Mouse (Mus musculus) forebrain, postnatal 0 days (tissue): ENCODE data around the gene Dpep1. TPM values are rescaled to one million over a fixed set of nuclear protein-coding genes. Genes with fewer than 3 reads are reported as not detected.

Experiments
- ATAC-seq: fragments of 200-750 bp; cut with Nextera tagmentation; 2 replicates; pipeline ENCODE4 v1.8.0; 2017; ENCODE audit warnings: mild to moderate bottlenecking, moderate library complexity
- DNase-seq: peaks from one replicate; pipeline ENCODE4 v3.0.0-alpha.2; 2015
- H3K27ac ChIP-seq: fragments of 300-500 bp; sonication (generic); 2 replicates; pipeline ENCODE4 v1.5.1; 2014; ENCODE audit warnings: low read depth, mild to moderate bottlenecking, antibody characterized with exemption, low read length, moderate library complexity, mixed read lengths
- H3K27me3 ChIP-seq: fragments of 300-500 bp; sonication (generic); 2 replicates; pipeline ENCODE4 v1.6.1; 2014; ENCODE audit warnings: mild to moderate bottlenecking, low read length, mixed read lengths; ENCODE audit not compliant: insufficient read depth
- H3K36me3 ChIP-seq: fragments of 300-500 bp; sonication (generic); 2 replicates; pipeline ENCODE4 v1.6.1; 2014; ENCODE audit warnings: mild to moderate bottlenecking, moderate library complexity; ENCODE audit not compliant: insufficient read depth
- H3K4me1 ChIP-seq: fragments of 300-500 bp; sonication (generic); 2 replicates; pipeline ENCODE4 v1.6.1; 2014; ENCODE audit warnings: antibody characterized with exemption; ENCODE audit not compliant: insufficient read depth
- H3K4me2 ChIP-seq: fragments of 300-500 bp; sonication (generic); 2 replicates; pipeline ENCODE4 v1.6.1; 2014; ENCODE audit warnings: low read depth, mild to moderate bottlenecking, moderate library complexity
- H3K4me3 ChIP-seq: fragments of 300-500 bp; sonication (generic); 2 replicates; pipeline ENCODE4 v1.5.1; 2014; ENCODE audit warnings: low read depth, low read length, mixed read lengths
- H3K9ac ChIP-seq: fragments of 300-500 bp; sonication (generic); 2 replicates; pipeline ENCODE4 v1.6.1; 2014; ENCODE audit warnings: mild to moderate bottlenecking
- H3K9me3 ChIP-seq: fragments of 300-500 bp; sonication (generic); 2 replicates; pipeline ENCODE4 v1.6.1; 2016; ENCODE audit warnings: low read length
- CTCF ChIP-seq: sonication (generic); IDR thresholded peaks from 2 replicates; pipeline ENCODE4 v1.5.1; 2016; ENCODE audit warnings: antibody characterized with exemption, control low read depth, low read depth
- WGBS: fragments of 180-500 bp; shearing (Covaris S2); extraction: QIAGEN DNeasy Blood & Tissue Kit; methylation state at CpG from one replicate; pipeline ENCODE4 v1.1.7; 2014; 5-methylcytosine and 5-hydroxymethylcytosine counted together
- polyA plus RNA-seq: library from polyadenylated mRNA; unstranded; fragments of >200 nt; fragmentation: Nextera tagmentation; extraction: Ambion mirVana; gene quantifications from 2 replicates; pipeline ENCODE4 v1.2.1, GENCODE M21; 2015
- total RNA-seq: library from RNA; depleted of rRNA; stranded (reverse); fragments of >200 nt; gene quantifications from 2 replicates; pipeline ENCODE4 v1.2.3, GENCODE M21; 2014

The Dpep1 gene
- total and polyA plus RNA-seq, 2 experiments from 2014 or later, result 0.46 to 0.57 TPM

DNA sequence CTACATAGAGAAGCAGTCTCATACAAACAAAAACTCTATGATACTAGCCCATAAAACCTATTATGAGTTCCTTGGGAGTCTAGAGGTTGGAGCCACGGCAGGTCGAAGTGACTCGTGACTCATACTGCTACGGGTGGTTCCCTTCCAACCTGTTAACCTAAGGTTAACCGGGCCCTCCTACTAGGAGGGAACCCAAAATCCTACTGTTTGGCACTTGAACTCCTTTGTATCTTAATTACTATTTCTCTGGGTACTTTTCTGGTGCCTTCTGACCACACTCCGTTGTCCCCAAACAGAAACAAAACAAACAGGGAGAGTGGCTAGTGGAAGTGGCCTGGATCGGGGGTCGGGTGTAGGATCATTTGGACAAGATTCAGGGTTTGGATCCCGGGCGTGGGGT is 25.8 kb downstream of the Dpep1 start:
- TF ChIP-seq CTCF, result no peak

DNA sequence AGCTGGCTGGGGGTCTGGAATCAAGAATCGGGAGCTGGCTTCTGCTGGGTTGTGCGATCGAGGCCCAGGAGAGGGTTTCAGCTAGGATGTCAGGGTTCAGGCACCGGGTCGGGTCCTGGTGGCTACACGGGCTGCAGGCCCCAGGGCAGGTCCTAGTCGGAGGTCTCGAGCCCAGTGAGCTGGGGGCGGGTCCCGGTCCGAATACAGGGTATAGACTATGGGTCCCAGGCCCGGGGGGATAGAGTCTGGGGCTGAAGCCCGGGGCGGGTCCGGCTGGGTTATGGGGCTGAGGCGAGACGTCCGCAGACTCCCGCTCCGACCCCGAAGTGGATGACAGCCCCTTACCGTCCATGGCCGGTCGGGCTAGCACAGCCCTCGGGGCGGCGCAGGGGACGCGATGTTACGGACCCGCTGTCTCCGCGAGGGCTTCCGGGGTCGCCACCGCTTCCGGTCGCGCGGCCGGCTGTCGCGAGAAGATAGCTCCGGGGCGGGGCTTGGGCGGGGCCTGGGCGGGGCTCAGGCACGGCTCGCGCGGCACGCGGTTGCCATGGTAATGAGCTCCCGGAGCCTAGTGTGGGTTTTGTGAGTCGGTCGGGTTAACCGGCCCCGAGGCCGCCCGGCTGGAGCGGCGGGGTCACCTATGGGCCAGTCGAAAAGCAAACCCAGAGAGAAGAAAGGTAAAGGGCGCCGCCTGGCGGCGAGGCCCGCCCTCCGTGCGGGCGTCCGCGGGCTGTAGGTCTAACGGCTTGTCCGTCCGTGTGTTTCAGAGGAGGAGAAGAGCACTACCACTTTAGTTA is 26.5 kb downstream of the Dpep1 start, which contains the start of the genes Chmp1a and Spata33:
TSS of gene Chmp1a (minus strand) at position 443 of the 797 bp plus-strand sequence.
TSS of gene Spata33 (plus strand) at position 512 of the 797 bp plus-strand sequence.
- TF ChIP-seq CTCF, result peak; percentile 66
- Histone ChIP-seq H3K27ac (peak within 1 kb of the TSS; percentile 66), H3K27me3 (no peaks in the 10 kb centered on the region), H3K36me3 (peaks cover 24% of the 10 kb centered on the region), H3K4me2 (peak within 1 kb of the TSS; percentile 91), H3K9me3 (no peaks in the 10 kb centered on the region), H3K4me1 (peaks cover 16% of the 10 kb centered on the region; the same call in 1 of the 2 replicates), H3K9ac (peak within 1 kb of the TSS; percentile 97), H3K4me3 (peak within 1 kb of the TSS; percentile 96)
- peak; percentile 95 for DNase-seq
- peak; percentile 98 for ATAC-seq
- WGBS, result 2% methylated on average over 76 of the region's 76 CpGs

More for the DNA sequence above, 25.8 kb downstream of the Dpep1 start:
- Histone ChIP-seq H3K9me3 (no peaks in the 10 kb centered on the region), H3K4me3 (peak overlapping the region; percentile 96), H3K4me2 (peak overlapping the region; percentile 91), H3K9ac (peak overlapping the region; percentile 97), H3K27me3 (no peaks in the 10 kb centered on the region), H3K4me1 (peaks cover 16% of the 10 kb centered on the region; the same call in 1 of the 2 replicates), H3K36me3 (peaks cover 30% of the 10 kb centered on the region), H3K27ac (peak overlapping the region; percentile 66; the same call in 1 of the 2 replicates)
- WGBS, result 58% methylated on average over 10 of the region's 10 CpGs
- DNase-seq (no peak), ATAC-seq (no peak)

DNA sequence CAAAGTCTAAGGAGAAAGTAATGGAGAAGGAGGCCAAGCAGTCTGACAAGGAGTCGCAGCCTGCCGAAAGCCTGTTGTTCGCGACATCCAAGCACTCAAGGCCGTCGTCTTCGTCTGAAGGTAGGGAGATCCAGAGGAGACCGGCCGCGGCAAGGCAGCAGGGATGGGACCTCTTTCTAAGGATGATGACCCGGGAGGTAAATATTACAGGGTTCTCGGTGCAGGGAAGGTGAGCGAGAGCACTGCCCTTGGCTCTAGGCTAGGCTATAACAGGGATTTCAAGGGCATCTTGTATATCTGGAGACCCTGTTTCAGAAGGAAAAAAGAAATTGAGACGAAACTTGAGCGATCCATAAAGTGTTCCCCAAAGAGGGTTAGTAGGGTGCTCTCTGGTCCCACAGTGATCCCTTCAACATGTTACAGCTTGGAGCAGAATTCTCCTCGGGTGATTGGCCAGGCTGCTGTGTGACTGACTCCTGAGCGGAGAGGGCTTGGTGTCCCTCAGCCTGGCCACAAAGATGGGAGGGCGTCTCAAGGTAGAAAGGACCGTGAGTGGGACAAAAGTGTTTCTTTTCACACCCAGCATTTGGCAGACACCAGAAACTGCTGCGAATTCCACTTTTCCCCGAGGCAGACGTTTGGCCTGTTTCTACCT is 27.2 kb downstream of the Dpep1 start:
- Histone ChIP-seq H3K36me3 (peaks cover 16% of the 10 kb centered on the region), H3K4me3 (peak overlapping the region; percentile 96), H3K9me3 (no peaks in the 10 kb centered on the region), H3K9ac (peak overlapping the region; percentile 97), H3K4me2 (peak overlapping the region; percentile 91), H3K4me1 (peaks cover 16% of the 10 kb centered on the region; the same call in 1 of the 2 replicates), H3K27ac (peak overlapping the region; percentile 66; the same call in 1 of the 2 replicates), H3K27me3 (no peaks in the 10 kb centered on the region)
- DNase-seq (no peak), ATAC-seq (no peak)
- 20% methylated on average over 22 of the region's 22 CpGs for WGBS
- no peak for TF ChIP-seq CTCF

DNA sequence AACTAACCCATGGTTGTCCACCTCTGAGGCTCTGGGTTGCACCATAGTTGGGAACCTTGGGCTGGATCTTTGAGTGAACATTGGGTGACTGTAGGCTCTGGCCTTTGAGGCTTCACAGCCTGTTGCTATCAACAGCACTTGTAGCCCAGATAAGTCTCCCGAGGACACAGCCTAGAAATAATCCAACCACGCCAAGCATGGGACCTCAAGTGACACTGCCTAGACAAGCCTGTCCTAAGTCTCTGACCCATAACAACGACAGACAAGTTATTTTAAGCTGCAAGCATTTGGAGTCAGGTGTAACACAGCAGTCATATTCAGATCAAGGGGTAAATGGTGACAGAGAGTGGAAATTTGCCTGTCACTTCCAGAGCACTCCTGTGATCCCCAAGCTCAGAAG is 29.4 kb downstream of the Dpep1 start:
- peaks cover 16% of the 10 kb centered on the region; the same call in 1 of the 2 replicates for H3K4me1 ChIP-seq
- WGBS, result 74% methylated on average over 3 of the region's 3 CpGs
- H3K27ac ChIP-seq, result no peak overlapping the region
- DNase-seq, result no peak
- H3K27me3 ChIP-seq, result no peaks in the 10 kb centered on the region
- no peaks in the 10 kb centered on the region for H3K36me3 ChIP-seq
- no peak for TF ChIP-seq CTCF
- no peaks in the 10 kb centered on the region for H3K9me3 ChIP-seq
- ATAC-seq, result no peak
- no peak overlapping the region for H3K9ac ChIP-seq
- H3K4me2 ChIP-seq, result no peak overlapping the region
- no peak overlapping the region for H3K4me3 ChIP-seq

DNA sequence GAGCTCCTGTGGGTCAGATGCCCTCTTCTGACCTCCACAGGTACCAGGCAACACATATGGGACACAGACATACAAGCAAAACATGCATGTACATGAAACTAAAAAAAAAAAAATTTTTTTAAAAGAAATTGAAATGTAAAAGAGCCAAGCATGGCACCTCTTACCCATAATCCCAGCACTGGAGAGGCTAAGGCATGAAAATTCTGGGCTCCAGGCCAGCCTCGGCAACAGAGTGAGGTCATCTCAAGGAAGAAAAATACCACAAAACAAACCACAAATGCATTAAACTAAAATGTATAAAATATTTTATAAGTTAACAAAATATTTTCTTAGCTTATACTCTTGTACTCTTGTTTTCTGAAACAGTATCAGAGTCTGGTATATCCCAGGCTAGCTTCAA is 34.9 kb downstream of the Dpep1 start:
- Histone ChIP-seq H3K4me1 (peaks cover 11% of the 10 kb centered on the region; the same call in 1 of the 2 replicates), H3K4me3 (no peak overlapping the region), H3K27me3 (no peaks in the 10 kb centered on the region), H3K27ac (no peak overlapping the region), H3K9me3 (no peaks in the 10 kb centered on the region), H3K9ac (no peak overlapping the region), H3K4me2 (no peak overlapping the region), H3K36me3 (no peaks in the 10 kb centered on the region)
- ATAC-seq (no peak), DNase-seq (no peak)
- WGBS, result 64% methylated on average over 1 of the region's 1 CpGs
- no peak for TF ChIP-seq CTCF

DNA sequence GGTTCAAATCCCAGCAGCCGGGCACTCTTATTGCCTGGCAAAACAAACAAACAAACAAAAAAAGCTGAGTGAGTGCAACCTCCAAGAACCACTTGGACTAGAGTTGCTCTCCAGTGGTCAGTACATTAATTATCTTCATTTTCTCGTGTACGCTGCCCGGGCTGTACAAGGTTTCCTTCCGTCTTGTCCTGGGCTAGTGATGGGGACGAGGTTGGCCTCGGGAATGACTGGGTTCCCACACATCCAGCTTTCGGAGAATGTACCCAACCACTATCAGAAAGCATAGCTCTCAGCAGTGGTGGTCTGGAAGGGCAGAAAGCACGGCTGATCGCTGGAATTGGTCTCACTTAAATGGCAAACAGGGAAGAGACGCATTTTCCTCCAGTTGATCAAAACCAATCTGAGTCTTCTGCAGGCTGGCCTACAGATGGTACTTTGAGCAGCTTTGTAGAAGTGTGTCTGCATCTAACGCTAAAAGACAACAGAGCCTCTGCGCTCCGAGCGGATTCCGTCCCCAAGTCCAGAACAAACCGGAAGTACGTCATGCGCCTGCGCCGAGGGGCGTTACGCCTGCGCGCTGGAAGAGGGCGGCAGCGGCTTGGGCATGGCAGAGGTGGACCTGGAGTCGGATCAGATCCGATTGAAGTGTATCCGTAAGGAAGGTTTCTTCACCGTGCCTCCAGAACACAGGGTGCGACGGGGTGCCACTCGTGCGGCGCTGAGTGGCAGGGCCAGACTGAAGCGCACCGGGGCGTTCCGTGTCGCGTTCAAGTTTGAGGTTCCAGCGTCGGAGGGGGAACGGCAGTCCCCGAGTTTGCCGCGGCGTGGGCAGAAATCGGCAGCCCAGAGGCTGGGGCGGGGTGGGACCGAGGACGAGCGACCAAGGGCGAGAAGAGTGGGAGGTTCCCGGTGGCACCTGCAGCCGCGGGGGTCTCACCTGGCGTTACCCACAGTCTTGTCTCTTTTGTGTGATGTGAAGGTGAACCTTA is 38.5 kb downstream of the Dpep1 start, which contains the start of gene Cdk10:
TSS of gene Cdk10 (plus strand) at position 565 of the 989 bp plus-strand sequence.
- ATAC-seq, result peak; percentile 94
- TF ChIP-seq CTCF, result peak; percentile 20; the same call in 1 of the 2 replicates
- Histone ChIP-seq H3K27me3 (no peaks in the 10 kb centered on the region), H3K4me2 (peak within 1 kb of the TSS; percentile 93), H3K36me3 (peaks cover 18% of the 10 kb centered on the region), H3K4me3 (peak within 1 kb of the TSS; percentile 71), H3K9ac (peak within 1 kb of the TSS; percentile 80), H3K4me1 (peaks cover 11% of the 10 kb centered on the region; the same call in 1 of the 2 replicates), H3K27ac (peak within 1 kb of the TSS; percentile 91), H3K9me3 (no peaks in the 10 kb centered on the region)
- WGBS, result 5% methylated on average over 59 of the region's 59 CpGs
- peak; percentile 95 for DNase-seq
